Mouse (Mus musculus) c-Kit-positive CD71-negative TER-119-negative erythroid progenitor cells, embryonic 14.5 days (primary cell): ENCODE data around the gene Dhtkd1.

Experiments
- DNase-seq: peaks from one replicate; pipeline ENCODE4 v3.0.0-alpha.2; 2013; ENCODE audit warnings: low read depth

Gene Dhtkd1

DNA sequence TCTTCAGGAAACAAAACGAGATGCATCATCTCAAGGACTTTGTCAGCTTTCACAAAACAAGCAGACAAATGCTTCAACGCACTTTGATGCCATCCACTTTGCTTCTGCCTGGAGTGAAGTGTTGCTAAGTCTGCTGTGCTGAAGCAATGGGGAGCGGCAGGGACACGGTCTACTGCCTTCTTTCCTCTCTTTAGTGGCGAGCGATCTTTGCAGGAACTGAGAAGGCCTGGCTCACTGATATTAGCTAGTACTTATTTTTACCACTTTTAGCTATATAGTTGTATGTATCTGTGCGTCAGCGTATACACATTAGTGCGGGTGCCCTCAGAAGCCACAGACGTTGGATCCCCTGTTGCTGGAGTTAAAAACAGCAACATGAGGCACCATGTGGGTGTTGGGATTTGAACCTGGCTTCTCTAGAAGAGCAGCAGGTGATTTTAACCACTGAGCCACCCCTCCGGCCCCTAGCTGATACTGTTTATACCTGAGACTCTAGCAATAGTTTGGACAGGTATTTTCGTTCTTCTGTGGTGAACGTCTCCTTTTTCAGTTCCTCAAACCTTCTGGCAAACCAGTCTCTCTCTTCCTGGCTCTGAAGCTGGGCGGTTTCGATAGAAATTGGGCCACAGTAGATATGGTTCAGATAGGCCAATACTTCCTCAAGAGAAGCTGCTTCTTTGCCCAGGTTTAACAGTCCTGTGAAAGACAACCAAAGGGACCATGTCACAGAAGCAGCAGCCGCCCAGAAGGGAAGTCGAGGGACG lies 12.1 kb downstream of the Dhtkd1 start:
- DNase-seq: no peak

DNA sequence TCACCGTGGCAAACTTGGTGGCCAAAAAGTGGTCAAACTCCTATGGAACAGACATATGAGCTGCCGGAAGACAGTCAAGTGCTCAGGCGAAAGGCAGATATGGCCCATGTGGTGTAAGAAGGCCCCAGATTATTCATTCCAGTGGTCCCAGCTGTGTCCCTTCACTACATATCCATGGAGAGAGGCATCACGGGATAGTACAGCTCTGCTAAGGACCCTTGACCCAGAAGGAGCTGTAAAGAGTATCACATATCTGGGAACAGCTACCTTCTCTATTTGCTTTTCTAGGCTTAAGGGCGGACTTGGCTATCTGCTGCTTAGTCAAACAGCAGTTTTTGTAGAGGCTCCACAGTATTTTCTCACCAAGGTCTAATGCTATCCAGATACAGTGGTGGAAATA lies 12.8 kb downstream of the Dhtkd1 start:
- DNase-seq: no peak

DNA sequence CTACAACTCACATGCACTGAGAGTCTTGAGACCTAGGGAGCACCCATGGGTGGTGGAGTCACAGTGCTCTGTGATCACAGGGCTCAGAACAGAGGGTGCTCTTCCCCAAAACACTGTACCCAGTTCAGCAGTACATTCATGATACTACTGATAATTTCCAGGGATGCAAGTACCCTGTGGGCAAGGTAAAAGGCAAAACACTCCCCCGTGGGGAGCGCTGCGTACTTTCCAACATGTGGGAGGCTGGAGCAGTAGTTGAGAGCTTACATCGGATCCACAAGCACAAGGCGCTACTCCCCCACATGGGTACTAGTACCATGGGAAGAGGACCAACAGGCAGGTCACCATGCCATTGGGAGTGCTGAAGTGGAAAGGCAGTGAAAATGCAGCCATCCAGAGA lies 15.1 kb downstream of the Dhtkd1 start:
- DNase-seq: no peak

DNA sequence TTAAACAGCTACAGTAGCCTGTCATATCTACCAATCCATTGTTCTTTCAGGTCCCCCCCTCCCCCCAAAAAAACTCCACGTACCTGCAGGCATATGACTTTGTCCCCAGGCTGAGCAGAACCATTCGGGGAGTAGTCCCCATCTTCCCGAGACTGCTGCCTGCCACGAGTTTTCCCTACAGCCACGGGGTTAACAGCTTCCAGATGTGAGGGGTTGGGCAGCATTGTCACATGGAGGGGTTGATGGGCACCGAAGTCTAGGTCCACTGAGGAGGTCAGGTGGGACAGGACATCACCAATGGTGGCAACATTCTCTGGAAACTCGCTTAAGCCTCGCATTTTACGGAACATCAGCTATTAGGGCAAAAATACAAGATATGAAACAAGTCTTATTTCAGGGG lies 18.8 kb downstream of the Dhtkd1 start:
- DNase-seq: no peak

DNA sequence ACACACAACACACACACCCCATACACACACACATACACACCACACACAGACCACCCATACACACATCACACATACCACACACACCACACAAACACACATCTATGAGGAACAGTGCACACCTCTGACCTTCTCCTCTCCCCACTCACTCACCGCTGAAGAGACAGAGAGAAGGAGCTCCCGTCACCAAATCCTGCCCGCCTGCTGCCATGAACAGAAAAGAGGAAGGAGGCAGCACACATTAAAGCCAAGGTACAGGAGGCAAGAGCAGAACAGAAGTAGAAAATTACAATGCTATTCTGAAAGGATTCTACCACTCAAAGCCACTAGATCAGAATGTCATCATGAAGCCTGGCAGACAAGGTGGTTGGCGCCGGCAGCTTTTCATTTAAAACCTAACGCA lies 19.8 kb downstream of the Dhtkd1 start:
- no peak for DNase-seq

DNA sequence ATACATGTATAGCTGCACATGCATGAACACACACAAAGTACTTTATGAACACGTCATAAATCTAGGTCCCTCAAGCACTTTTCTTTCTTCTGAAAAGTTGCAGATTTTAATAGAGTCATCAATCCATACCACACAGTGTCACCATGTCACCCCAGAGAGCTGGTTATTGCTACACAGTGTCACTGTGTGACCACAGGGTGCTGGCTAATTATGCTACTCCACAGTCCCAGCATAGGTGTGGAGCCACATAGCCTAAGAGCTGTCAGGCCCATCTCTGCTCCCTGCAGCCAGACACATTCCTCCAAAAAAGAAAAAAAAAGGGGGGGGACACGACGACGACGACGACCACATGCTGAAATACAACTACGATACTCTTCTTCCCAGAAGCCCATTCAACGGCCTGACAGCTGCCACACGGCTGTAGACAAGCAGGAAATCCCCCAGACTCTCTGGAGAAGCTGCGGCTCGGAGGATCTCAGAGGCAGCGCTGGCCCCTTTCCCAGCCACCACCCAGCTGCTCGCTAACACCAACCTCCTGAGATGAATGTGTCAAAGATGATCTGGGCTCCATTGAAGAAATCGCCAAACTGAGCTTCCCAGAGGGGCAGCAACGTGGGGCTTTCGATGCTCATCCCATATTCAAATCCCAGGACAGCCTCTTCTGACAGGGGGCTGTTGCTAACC lies 31.2 kb downstream of the Dhtkd1 start:
- no peak for DNase-seq

DNA sequence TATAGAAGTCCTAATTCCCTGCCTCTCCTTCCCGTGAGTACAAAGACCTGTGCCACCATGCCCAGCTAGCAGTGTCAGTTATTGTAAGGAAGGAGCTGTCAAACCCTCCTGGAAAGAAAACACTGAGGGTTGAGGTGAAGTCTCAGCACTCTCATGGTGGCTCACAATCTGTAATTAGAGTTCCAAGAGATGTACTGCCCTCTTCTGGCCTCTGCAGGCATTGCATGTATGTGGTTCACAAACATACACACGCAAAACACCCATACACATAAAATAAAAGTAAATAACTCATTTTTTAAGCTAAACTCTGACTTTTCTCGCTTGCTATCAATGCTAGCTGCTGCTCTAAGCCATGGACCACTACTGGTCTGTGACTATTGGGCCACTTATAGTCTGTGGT lies 36.0 kb downstream of the Dhtkd1 start:
- peak; percentile 47 for DNase-seq

DNA sequence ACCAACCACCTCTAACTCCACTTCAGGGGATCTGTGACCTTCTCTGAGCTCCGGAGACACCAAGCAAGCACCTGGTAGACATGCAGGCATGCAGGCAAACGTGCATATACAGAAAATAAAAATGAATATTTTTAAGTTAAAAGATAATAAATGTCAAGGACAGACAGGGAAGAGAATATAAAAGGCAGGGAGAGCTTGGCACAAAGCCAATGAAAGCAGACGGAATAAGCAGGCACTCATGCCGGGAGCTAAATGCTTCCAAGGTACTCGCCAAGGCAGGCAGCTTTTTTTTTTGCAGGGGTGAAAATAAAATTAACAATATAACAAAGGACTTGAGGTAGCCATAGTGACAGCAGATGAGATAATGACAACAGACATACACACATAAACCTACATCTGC lies 36.5 kb downstream of the Dhtkd1 start:
- no peak for DNase-seq

DNA sequence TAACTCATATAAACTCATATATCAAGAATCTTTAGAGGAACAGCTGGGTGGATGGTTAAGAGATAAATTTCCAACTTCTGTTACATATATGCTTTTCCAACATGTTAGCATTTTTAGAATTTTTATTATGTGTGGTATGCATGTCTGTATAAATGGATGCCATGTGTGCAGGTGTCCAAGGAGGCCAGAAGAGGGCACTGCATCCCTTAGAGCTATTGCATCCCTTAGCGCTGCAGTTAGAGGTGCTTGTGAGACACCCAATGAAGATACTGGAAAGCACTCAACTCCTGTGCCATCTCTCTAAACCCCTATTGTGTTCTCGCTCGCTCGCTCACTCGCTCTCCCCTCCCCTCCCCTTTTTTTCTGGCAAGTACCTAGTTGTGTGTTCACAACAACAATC lies 42.4 kb downstream of the Dhtkd1 start:
- no peak for DNase-seq

DNA sequence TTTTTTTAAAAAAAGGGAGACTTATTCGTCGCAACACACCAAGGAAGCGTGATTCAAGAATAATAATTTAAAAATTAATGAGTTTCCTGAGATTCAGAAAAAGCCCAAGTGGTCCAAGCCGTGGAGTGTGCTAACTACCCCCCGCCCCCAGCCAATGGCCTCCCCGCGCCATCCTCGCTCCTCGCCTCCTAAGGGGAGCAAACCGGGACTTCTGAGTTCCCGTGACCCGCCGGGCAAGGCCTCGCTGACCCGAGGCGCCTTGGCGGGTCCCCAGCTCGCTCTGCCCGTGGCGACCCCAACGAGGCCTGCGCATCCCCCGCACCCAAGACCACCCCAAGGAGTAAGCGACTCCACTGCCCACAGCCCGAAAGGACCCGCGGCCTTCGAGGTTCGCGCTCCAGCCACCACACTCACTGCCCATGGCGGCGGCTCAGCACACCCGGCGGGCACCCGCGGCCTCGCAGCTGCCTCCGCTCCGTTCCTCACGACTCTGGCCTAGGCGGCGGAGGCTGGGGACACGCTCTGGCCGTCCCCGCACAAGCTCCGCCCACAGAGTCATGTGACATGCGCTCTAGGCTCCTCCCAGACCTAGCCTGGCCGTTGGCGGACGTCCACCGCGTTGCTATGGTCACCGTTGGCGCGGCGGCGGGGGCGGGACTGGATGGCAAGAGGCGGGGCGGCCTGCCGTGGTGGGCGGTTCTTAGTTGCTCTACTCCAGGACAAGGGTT lies 47.6 kb downstream of the Dhtkd1 start, which contains the start of gene Sec61a2:
Gene Sec61a2, minus strand, starts transcription at position 590 of the 728 bp plus-strand sequence.
- peak; percentile 96 for DNase-seq

DNA sequence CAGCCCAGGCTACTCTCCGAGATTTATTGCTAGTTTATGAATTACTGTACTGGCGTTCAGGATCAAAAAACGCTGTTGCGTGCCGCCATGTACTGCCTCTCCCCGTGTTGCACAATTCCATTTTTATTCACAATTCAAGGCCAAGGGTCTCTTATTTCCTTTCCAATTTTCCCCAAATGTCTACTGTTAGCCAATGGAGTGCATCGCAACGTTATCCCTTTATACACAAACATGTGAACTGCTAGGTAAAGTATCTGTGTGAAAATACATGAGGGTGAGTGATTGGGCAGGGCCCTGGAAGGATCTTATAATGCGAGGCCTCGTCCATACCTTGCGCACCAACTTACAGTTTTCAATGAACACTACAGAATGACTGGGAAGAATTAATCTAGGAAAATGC lies 48.3 kb downstream of the Dhtkd1 start:
- DNase-seq: no peak

DNA sequence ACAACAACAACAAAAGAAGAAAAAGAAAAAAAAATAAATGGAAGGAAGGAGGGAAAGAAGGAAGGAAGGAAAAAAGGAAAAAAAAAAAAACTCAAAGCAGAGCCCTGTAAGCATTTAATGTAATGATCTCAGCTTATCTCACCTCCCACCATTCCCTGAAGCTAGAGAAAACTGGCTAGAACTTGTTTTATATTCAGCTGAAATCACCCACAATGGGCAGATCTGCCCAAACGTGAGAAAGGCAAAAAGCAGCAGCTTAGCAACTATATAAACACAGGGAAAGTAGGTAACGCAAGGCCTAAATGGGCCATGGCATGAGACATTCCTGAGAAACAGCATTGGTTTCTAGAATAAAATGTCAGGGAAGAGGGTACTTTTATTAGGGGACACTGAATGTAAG lies 53.2 kb downstream of the Dhtkd1 start:
- DNase-seq: no peak

DNA sequence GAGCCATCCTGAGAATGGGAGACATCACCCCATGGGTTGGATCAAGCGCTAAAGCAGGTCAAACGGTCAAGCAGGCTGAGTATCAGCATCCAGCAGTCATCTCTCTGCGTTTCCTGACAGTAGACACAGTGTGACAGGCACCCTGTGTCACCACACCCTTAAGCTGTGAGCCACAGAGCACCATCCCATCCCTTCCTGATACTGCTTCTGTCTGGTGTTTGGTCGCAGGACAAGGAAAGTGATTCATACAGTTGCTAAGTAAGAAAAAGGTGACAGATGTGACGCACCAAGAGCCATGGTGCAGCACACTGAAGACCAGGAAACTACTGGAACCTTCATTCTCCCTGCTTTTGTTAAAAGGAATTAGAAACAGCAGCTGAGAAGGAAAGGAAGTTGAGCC lies 53.7 kb downstream of the Dhtkd1 start:
- DNase-seq: no peak

DNA sequence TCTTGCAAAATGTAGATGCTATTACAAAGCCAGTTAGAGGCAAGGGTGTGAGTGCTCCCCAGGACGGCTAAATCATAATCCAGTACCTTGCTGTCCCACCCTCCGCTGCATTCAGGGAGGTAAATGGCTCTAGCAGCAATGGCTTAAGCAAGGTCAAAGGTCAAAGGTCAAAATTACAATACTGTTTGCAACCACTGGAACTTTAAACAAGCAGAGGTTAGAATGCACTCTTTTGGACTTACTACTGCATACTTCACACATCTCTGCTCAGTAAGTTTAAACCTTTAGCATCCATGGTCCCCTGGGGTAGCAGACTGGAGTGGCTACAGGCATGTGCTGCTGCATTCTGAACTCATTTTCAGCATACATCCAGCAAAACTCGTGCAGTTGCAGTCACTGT lies 65.1 kb downstream of the Dhtkd1 start:
- DNase-seq: no peak

DNA sequence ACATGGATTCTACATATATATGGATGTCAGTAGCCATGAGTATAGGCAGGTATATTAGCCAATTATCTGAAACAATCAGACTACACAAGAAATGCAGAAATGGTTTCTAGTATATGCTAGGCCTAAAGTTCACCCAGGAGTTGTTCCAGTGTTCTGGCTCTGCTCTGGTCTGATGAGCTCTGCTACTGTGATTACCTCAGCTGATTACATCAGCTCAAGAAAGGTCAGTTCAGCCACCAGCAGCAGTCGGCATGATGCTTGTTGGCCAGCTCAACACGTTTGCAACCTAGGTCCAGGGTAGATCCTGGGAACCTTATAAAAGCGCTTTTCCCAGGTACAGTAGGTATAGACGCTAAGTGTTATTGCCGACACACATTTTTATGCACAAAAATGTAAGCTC lies 72.8 kb downstream of the Dhtkd1 start:
- no peak for DNase-seq

DNA sequence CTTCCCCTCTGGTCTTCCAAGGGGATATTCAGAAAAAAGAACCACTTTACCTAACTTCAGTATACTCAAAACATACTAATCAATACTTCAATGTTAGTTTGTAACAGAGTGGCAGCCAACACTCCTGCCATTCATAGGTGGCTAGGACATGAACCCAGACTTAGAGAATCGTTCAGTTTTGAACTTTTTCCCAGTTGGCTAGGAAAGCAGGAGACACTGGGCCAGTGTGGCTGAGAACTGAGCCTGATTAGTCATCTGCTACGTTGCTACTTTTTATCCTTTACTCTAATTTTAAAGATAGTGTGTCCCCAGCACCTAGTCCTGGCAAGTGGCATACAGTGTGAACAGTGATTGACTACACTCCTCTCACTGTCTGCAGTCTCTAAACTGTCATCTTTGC lies 74.9 kb downstream of the Dhtkd1 start:
- DNase-seq: no peak

DNA sequence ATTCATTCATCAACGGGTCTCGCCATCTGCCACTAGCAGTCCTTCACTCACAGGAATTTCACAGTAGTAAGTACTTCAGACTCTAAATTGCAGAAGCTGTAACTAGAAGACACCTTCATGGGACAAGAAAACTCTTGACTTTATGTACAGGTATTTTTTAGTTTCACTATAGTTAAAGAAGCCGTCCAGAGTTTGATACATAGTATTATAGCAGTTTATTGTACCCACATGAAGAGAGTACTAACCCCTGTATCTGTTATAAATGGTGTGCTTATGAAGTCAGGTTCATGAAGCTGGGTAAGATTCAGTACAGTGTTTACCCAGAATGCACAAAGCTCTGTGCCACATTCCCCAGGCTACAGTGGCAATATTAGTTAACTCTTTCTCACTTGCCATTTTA lies 79.8 kb downstream of the Dhtkd1 start, which contains the start of gene Gm13199:
Gene Gm13199, minus strand, starts transcription at position 101 of the 400 bp plus-strand sequence.
- DNase-seq: no peak

DNA sequence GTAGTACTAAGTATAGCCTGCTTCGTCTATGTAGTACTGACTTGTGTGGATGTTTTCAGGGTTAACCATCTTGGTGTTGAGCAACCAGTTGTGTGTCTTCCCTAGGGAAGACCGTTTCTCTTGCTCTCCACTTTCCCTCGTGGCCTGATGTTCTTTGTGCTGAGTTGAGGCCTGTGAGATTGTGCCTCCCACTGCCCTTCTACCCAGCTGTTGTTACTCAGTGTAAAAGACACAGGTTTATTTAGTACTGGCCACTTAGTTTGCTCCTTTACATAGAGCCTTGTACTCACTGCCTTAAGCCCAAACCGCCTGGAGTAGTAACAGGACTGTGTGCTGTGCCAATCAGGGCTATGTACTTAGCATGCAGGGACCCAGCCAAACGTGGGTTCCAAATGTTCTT lies 90.7 kb downstream of the Dhtkd1 start:
- DNase-seq: no peak

DNA sequence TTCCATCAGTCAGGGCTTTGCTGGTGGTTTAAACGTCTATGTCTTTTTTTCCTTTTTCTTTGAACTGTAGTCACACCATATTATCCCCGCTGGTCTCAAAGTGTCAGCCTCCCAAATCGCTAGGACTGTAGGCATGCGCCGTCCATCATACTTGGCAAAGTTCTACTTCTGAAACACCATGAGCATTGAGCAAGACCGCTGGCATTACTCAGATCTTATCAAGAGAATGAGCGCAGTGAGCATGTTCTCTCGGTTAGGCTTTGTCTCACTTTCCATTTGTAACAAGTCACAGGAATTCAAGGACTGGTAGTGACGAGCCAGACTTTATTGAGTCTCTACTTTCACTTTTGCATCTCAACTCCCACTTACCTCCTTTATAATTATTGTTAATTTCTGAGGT lies 91.5 kb downstream of the Dhtkd1 start:
- DNase-seq: no peak
